Mouse (Mus musculus): ENCODE data around the gene Adamts8.

Adamts8 gene

DNA sequence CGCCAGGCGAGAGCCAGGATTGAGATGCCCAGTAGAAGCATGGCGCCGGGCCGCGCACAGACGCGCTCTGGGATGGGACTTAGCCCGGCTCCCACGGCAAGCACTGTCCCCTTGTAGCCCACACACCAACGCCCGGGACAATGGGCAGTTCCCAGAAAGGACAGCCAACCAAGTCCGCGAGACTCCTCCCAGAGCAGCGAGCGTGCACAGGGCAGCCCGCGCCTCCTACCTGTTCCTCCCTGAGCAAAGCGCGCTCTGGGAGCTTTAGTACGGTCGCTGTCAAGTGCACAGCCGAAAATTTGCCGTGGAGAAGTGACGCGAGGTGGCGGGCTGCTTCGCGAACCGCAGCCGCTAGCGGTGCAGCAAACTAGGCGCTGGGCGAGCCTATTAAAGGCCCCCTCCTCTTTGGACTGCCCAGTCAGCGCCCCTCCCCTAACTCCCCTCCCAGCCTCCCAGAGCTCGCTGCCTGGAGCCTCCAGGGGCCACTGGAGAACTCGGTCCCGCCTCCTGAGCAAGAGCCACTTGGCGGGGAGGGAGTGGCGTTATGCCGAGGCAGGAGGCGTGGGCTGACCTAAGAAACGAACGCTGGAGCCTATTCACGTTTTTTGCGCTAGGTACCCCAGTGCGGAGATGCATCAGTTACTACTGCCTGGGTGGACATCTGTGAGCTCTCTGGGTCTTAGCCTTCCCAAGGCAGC is 20.0 kb upstream of the Adamts8 start, which contains the start of gene Adamts15:
Gene Adamts15, minus strand, starts transcription at position 256 of the 698 bp plus-strand sequence.
- peak; percentile 44 for DNase-seq

DNA sequence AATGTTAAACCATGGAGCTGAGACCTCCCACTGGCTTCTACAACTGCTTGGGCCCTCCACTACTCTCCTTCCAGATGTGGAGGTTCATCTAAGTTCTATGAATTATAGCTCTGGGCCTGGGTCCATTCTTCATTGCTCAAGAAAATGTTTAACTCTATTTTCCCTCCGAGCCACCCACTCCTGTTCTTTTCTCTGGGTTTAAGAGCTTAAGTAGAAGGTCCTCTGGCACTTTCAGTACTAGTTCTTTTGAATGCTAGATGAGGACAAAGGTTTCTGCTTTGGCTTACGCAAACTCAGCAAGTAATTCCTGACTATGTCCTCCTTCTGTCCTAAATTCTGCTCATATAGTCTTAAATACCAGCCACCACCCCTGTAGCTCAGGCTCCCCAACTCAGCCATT is 13.6 kb upstream of the Adamts8 start:
- DNase-seq: no peak

DNA sequence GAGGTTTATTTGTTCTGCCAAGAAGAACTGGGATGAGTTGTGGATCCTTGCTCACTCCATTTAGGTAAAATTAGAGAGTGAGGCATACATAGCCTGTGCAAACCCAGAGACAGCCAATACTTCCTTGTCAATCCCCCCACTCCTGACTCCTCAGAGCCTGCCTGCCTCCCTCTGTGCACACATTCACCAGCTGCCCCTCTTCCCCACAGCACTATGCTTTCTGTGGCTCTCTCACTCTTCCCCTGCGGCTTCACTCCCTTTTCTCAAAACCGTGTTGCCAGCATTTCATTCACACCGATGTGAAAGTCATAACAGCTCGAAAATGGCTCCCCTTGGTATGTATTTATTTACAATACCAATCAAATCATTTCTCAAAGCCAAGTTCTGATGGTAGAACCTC is 10.0 kb upstream of the Adamts8 start:
- DNase-seq: no peak

DNA sequence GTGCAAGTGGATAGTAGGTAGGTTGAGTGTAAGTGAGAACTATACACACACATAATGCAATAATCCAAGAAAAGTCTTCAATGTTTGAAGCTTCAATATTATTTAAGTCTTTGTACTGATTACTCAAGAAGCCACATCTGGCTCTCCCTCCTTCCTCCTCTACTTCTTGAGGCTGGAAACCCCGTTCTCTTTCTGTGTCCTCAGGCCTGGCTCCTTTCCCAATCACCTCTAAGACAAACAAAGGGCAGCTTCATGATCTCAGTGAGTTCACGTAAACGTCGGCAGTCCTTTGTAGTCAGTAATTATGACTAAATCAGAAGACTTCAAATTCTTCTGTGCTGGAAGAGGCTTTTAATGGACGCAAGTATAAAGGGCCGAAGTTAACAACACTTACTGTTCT is 7.5 kb upstream of the Adamts8 start:
- DNase-seq: no peak

DNA sequence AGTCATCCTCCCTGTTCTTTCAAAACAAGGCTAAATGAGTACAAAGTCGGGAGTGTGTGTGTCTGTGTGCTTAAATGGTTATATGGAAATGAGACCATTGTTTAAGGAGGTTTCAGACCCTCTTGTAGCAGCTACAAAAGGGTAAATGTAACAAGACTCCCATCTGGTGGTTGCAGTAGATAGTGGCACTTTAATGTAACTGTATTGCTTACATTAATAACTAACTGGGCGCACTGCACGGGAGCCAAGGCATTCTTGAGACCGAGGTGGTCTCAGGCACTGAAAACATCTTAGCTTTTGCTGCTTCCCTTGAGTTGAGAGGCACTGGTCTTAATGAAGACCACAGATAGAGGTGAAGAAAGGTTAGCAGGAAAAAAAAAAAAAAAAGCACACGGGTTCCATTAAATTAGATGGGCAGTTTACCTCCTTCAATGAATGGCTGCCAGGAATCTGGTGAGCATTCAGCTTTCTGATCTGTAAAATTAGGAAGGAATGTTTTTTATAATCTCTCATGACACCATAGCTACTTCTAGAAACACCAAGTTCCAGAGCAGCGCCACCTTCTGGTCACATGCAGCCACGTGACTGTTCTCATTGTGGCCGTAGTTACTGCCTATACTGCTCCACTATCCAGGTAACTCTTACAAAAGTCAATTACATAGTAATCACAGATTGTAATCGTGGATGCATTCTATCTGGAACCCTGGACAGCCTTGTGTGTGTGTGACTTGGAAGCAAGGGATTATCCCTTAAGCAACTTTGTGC is 5.5 kb upstream of the Adamts8 start:
- peak; percentile 80 for DNase-seq

DNA sequence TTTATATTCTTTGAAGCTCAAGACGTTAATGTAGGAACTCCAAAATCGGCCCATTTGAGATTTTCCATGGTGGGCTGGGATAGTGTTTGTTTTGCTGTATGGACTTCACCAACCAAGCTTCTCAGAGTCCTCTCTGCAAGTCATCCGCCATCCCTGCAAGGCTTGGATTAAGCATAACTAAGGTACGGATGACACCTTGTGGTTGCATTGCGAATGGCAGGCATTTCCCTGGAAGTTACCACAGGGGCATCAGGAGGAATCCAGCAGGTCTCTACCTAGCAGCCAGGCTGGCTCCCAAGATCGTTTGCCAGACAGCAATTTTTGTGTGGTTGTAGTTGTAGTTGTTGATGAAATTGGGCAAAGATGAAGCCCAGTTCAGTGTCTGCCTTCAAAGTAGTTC is 2.0 kb upstream of the Adamts8 start:
- DNase-seq: peak; percentile 91

DNA sequence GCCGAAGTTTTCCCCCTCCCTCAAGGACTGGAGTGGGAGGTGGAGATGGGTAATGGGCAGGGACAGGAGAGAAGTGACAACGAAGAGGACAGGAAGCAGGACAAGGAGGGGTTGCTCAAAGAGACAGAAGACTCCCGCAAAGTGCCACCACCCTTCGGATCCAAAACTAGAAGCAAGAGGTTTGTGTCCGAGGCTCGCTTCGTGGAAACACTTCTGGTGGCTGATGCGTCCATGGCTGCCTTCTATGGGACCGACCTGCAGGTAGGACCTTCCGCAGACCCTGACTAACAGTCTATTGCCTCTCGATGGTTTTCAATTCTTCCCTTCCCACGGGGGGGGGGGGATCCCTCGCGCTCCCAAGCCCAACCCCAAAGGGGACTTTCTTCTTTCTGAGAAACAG is 979 bp downstream of the Adamts8 start:
- DNase-seq: no peak

DNA sequence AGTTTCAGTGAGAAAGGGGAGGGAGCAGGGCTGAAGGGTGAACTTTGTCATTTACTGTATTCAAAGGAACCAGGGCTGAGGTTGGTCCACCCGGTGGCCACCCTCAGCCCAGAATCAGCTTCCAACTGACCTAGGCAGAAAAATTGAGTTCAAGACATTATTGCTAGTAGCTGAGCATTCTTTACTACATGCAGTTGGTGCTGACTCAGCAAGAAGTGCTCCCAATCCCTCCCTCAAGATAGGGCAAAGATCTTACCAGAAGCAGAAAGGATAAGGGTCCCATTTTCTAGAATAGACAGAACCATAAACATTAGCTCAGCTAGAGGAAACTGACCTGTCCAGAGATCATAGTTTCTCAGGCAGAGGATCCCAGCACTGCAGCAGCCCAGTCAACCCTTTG is 1.9 kb downstream of the Adamts8 start:
- no peak for DNase-seq

DNA sequence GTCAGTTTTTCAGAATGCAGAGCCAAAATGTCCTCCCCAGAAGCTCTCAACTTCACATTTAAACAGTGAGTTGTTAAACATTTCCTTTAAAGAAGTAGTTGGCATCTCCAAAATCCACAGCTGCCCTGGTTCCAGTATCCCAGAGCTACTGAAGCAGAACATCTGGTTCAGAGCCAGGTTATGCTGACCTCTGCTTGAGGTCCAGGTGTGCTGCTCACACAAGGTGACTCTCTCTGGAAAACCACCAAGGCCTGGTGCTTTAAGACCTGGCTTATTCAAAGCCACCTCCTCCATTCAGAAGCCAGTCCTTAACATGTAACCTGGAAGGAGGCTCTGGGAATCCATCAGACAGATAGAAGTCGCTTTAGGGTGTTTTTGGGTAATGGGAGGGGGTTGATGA is 2.9 kb downstream of the Adamts8 start:
- DNase-seq: no peak

DNA sequence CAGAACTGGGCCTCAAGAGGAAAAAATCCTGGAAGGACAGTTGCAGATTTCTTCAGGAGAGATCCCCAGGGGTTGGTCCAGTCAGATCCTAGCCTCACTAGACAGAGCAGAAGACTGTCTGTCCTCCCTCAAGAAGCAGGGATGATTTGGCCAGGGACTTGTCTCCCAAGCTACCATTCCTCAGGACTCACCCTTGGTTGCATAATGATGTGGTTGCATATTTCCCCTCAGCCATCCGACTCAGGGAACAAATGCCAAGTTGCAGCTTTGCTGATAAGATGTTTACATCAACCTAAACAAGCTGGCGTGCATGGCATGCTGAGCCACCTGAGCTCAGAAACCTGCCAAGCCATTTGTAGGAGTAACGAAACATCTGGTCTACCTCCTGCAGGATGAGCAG is 7.1 kb downstream of the Adamts8 start:
- no peak for DNase-seq

DNA sequence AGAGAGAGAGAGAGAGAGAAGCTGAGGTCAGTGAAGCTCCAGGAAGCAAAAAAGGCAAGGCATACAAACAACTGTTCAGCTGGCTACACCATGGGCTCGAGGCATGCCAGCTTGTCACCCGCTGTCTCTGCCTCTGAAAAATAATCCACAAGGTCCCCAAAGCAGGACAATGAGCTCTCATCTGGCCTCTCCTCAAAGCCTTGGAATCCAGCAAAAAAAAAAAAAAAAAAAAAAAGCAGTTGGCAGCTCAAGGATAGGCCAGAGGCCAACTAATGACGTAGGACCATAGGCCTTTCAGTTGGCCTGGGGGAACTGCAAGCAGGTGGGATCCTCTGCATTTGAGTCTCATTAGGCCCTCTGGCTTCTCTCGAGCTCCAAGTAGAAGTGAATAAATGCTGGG is 7.6 kb downstream of the Adamts8 start:
- no peak for DNase-seq

DNA sequence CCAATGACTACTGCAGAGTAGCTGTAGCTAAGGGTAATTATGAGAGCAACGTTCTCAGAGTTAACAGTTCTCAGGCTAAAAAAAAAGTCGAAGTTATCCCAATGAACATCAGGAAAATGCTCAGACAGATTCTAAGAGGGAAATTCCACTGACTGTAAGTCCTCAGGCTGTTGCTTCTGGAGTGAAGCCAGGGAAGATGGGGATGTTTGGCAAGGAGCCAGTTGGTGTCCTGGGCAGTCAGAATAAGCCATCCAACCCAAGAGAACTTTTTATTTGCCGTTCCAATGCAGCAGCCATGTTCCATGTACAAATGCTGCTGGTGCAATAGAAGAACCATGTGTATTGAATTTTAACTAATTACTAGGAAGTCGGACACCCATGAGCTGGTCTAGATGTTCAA is 8.2 kb downstream of the Adamts8 start:
- DNase-seq: no peak

DNA sequence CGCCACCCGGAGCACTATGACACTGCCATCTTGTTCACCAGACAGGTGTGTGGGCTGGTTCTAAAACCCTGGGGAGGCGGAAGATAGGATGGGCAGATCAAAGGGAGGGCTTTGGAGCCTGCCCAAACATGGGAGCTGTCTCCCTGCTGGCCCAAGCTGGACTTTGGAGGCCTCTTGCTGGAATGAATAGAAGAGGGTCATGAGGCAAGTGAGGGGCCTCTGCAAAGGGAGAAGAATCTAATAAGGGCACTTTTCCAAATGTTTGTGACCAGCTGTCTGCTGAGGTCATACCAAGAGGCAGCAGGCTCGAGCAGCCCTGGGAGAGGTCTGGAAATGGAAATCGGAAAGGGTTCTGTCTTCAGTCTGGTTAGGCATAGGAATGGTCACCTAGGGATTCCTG is 9.1 kb downstream of the Adamts8 start:
- DNase-seq: no peak

DNA sequence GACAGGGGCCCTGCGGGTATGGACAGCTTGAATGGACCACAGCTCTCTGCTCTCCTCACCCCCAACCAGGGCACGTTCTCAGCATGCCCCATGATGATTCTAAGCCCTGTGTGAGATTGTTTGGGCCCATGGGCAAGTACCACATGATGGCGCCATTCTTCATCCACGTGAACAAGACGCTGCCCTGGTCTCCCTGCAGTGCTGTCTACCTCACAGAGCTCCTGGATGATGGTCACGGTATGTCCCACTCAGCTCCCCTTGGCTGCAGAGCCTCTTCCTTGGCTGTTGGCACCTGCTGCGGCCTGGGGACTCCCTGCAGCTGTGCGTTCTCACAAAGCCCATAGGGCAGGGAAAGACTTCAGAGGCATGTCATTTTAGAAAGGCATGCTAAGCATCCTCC is 10.9 kb downstream of the Adamts8 start:
- DNase-seq: no peak

DNA sequence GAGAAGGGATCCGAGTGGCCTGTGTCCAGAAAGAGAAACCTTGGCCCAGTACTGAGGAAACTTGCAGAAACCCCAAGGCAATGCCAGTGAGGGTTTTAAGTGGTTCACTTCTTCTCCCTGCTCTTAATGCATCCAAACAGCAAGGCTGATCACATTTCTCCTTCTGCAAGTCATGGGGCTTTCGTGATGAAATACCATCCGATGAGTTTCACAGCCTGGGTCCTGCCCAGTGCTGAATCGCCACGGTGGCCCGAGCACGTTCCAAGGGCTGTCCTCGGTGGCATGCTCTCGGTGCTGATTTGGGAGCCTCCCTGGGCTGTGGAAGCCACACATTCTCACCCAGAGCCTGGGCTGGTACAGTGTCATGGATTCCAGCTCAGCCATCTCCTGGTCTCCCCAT is 12.9 kb downstream of the Adamts8 start:
- no peak for DNase-seq

DNA sequence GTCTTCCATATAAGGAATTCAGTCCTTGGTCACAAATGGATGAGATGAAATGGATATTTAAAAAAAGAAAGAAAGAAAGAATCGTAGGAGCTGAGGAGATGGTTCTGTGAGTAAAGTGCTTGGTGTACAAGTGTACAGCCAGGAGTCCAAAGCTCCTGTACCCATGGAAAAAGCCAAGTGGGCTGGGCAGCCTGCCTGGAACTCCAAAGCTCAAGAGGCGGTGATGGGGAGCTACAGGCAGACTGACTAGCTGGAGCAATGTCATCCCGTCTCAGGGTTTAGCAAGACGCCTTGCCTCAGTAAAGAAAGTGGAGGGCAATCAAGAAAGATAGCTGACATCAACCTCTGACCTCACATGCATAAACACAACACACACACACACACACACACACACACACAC is 21.4 kb downstream of the Adamts8 start:
- DNase-seq: no peak

DNA sequence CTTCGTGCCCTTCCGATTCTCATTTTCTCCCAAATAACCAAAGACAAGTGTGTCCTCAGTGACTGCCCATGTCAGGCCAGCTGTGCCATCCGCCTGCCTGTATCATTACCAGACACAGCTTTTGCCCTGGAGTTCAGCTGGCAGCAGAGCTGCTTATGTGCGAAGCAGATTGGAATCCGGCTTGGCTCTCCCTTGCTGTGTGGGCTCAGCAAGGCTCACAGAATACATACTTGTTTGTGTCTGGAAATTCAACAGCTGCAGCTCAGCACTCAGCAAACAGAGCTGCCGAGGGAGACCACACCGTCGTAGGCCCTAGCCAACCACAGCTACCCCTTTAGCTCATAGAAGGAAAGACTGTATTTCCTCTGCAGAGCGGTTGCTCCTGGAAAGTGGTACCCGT is 22.3 kb downstream of the Adamts8 start:
- DNase-seq: peak; percentile 38

DNA sequence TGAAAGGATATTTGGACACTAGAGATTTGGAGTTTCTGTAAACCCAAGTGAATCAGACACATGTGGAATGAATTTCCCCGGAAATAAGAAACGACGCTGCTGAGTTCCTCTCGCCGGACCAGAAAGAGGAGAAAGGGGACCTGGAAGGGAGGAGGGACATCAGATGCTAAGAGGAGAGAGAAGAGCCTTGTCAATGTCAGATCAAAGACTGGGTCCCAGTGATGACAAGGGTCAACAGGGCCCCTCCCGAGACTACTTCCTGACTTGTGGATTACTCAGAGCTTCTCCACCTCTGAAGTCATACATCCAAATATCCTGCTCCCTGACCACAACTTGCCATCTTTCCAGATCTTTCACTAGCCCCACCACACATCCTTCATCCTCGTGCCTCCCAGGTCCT is 24.5 kb downstream of the Adamts8 start:
- no peak for DNase-seq

DNA sequence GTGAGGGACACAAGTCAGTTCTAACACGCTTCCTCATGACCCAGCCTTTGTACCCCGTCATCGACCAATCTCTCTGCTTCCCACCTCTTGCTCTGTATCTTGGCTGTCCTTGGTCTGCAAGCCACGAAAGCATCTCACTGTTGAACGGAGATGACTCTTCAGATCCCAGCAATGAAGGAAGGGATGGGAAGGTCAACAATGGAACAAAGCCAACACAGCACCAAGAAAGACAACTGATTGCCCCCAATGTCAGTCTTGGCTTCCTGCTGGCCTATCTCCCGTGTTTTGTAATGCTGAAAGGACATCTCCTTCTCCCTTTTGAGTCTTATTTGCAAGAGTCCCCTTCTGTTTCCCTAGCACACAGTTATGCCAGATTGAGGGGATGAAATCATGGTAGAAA is 25.8 kb downstream of the Adamts8 start:
- no peak for DNase-seq

DNA sequence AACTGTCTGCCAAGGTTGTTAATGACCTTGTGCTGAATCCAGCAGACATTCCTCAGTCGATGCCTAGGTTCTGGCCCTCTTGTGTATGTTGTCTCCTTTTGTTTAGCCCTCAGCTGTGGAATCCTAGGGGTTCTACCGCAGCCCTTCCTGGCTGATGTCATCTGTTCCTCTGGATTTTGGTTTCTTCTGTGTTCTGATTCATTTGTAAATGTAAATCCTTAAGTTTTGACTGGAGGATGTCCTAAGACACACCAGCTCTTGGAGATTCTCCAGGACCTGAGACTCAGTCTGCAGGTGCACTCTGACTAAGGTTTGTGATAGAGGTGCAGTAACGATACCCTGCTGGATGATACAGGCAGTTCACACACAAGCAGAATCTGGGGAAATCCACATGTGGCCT is 27.6 kb downstream of the Adamts8 start:
- no peak for DNase-seq

DNA sequence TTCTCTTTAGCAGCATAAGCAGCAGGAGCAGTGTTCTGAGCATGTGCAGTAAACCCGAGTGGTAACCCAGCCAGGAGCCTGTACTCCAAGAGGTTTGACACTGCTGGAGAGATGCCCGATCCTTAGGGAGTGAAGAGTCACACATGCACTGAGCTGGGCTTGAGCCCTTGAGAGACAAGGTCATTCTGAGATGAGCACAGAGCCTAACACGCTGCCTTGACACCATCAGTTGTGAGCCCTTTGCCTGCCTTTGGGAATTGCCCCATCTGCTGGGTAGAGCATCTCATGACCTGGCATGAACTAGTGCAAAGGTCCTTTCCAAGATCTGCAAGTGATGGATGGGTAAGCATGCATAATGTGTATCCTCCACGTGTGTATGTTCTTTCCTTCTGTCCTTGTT is 29.6 kb downstream of the Adamts8 start:
- DNase-seq: no peak

DNA sequence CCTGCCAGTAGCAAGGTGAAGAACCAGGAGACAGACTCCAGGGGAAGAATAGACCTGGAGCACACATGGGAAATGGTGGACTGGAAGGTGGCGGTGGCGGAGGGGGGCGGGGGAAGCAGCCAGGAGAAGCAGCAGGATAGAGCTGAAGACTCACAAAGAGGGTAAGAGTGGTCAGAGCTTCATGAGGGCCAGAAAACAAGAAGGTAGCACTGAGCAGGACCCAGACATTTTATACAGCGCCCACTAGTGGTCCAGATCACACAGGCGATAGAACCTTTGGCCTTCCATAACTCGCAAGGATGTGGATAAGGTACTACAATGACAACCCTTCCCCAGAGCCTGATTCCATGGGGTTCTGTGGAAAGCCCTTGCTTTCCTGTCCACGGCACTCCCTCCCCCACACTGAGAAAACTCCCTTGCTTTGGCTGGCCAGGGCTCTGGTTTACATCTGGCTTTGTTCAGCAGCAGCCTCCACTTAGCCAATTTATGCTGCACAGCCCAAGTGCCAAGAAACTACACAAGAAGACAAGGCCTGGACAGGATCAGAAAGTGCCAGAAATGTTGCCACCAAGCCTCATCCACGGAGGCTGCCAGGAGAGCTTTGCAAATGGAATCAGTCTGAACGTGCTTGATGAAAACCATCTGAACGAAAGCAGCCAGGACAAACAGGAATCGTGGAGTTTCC is 34.1 kb downstream of the Adamts8 start:
- DNase-seq: no peak

DNA sequence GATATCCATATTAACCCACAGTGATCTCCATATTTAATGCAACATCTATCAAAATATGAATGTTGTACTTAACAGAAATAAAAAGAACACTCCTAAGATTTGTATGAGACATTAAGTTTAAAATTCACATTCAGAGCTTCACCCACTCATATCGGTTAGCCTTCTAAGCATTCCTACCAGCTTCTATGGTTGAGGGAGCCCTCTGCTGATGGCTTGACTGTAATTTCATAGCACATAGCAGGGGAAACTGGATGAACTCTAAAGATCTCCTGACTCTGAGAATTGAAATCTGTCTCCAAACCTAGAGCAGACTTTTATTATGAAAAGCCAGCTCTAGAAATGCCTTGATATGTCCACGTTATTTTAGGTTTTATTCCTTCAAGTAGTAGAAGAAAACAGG is 38.1 kb downstream of the Adamts8 start:
- no peak for DNase-seq

DNA sequence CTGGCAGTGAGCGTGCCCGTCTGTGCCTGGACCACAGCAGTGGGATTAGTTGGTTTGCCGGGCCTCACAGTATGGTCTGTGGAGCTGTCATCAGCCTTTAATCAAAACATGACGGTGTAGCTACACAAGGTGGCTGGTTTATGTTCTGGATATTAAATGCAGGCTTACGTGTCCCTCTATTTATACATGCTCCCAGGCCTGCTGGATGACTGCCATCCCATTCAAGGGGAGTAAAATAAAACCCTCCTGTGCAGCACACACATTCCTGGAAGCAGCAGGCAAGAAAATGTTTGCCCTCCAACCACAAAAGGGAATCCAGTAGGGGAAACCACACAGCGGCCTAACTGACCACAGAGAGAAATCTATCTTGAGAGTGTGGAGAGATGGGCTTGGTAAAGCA is 43.4 kb downstream of the Adamts8 start:
- DNase-seq: no peak

All from right cerebral cortex, postnatal 14 days (tissue).